Mouse (Mus musculus) mature B cell (primary cell): ENCODE measurements around the gene Svs6.
"Not testable (repeated sequence)": the region's sequence is repeated elsewhere in the genome, so short reads cannot be mapped to it uniquely, and the experiment has no call there.

Source experiments
- in situ Hi-C: fragments of 300-500 bp; cut with MboI; formaldehyde crosslinking; loops from 2 replicates; pipeline ENCODE4 v1.14.3; 2019

Svs6 gene

DNA sequence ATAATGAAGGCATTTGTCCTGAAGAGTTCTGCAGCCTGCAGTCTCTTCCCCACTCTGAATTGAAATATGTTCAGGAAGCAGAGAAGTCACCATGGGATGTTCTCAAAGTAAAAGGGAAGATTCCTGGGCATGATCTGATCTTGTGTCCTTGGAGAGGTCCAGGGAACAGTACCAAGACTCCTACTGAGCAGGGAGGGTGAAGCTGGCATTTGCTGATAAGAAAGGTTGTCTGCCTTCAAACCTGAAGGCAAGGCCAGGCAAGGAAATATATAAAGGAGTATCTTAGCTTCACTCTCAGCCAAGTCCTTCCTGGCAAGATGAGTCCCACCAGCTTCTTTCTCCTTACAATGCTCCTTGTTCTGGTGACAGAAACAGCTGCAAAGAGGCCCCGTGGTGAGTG, at the start of gene Svs6:
Gene Svs6 (plus strand): TSS at position 301 of the 400 bp plus-strand sequence.
- in situ Hi-C loops: not testable (repeated sequence)

DNA sequence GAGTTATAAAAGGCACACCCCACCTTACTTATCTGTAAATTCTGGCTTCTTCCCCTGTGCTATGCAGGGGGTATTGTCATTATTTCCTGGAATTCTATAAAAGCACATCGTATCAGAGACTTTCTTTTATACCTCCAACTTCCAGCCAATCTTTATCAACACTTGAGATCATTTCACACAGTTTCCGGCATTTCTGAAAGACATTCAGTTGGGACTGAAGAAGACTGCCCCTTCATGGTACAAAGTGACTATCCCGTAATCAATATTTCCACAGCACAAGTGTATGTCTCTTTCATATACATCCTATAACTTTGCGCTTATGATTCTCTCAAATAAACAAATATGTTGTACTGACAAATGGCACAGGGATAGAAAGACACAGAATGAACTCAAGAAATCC, 38.2 kb upstream of the Svs6 start, which contains the start of gene Svs4:
Gene Svs4 (minus strand): TSS at position 101 of the 400 bp plus-strand sequence.
- in situ Hi-C loops: no loop called here

DNA sequence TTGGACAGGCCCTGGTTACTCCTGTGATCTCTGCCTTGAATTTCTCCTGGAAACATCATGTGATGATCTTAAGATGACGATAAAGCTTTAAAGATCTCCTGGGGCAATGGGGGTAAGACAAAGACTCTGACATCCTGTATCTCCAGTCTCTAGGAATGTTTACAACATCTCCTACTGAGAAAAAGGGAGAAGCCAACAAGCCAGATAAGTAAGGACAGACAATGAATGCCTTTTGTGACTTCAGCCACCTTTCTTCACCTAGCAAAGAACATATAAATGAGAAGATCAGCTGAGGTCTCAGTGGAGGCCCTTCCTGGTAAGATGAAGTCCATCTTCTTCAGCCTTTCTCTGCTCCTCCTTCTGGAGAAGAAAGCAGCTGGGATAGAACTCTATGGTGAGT, 27.6 kb upstream of the Svs6 start, which contains the start of gene Svs3a:
Gene Svs3a (plus strand): TSS at position 301 of the 400 bp plus-strand sequence.
- in situ Hi-C loops: not testable (repeated sequence)

- in situ Hi-C loops: no loop called here
Measured at GRCm38 (mm10) chr2:164312599-164312998, 4.0 kb upstream of the Svs6 start.

DNA sequence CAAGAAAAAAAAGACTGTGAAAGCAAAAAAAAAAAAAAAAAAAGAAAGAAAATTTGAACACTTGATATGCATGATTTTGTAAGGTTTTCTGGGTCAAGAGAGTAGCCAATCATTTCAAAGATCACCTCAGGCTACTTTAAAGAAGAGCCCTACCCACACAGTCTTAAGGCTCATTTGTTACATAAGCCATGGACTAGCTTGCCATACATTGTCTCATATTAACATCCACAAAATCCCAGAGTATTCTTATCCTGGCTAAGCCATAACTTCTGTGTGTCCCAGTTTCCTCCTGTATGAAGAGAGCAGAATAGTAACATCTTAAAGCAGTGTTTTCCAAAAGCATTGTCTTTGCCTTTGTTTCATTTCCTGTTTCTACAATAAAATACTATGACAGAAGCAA, 1.1 kb upstream of the Svs6 start:
- in situ Hi-C loops: not testable (repeated sequence)

GRCm38 (mm10) chr2:164320983-164321382, 4.4 kb downstream of the Svs6 start:
- in situ Hi-C loops: no loop called here

DNA sequence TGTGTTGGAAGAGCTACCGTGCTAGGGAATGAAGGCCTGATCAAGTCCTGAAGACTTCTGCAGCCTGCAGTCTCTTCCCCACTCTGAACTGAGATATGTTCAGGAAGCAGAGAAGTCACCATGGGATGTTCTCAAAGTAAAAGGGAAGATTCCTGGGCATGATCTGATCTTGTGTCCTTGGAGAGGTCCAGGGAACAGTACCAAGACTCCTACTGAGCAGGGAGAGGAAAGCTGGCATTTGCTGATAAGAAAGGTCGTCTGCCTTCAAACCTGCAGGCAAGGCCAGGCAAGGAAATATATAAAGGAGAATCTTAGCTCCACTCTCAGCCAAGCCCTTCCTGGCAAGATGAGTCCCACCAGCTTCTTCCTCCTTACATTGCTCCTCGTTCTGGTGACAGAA, 15.9 kb downstream of the Svs6 start, which contains the start of gene Svs5:
Gene Svs5 (plus strand): TSS at position 301 of the 400 bp plus-strand sequence.
- in situ Hi-C loops: not testable (repeated sequence)

GRCm38 (mm10) chr2:164343732-164344131, 27.2 kb downstream of the Svs6 start:
- in situ Hi-C loops: not testable (repeated sequence)

DNA sequence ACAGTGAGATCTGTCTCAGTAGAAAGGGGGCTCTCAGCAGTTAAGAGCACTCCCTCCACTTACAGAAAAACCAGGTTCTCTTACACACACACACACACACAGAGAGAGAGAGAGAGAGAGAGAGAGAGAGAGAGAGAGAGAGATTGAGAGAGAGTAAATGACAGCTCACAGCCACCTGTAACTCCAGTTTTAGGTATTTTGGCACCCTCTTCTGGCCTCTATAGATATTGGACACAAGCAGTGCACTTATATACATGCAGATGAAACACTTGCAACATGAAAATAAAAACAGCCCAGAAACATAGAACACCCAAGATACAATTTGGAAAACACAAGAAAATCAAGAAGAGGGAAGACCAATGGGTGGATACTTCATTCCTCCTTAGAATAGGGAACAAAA, 31.1 kb downstream of the Svs6 start:
- in situ Hi-C loops: not testable (repeated sequence)

DNA sequence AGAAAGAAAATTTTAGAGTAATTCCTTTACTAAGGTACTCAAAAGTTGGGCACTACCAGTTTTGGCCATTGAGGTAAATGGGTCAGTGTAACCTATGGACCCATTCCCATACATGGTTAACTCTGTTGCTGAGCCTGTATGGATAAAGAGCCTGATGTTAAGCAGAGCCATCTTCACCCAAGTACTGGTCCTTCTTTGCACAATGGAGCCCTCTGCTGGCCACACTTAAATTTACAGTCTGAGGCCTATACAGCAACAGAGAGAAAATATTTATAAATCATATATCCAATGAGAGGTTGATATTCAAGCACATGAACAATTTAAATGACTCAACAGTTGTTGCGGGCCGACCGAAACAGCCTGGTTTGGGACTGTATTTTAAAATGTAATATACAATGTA, 32.4 kb downstream of the Svs6 start:
- in situ Hi-C loops: no loop called here

DNA sequence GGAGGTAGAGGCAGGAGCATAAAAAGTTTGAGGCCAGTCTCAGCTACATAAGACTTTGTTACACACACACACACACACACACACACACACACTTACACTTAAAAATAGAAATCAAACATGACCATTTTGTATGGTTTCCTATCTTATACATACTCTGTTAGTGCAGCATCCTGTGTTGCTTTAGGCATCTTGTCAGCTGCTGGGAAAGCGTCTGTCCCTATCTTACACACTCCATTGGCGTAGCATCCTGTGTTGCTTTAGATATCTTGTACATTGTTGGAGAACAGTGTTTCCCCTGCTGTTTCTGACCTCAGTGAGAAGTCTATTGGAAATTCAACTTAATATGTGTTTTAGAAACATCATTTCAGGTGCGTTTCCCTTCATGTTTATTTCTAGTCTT, 36.1 kb downstream of the Svs6 start:
- in situ Hi-C loops: no loop called here

DNA sequence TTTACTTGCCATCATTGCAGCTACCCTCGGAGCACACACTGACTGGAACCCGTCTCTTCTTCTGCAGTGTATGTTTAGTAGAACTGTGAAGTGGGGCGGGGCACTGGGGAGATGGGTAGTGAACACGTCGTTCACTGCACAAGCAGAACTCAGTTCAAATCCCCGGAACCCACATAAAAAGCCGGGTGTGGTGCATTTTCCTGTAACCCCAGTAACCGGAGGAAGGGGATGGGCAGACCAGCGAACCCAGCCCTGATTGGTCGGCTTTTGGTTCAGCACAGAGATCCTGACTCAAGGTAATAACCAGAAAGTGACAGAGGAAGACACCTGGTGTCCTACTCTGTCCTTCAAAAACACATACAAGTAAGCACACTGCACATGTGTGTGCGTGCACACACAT, 36.8 kb downstream of the Svs6 start:
- in situ Hi-C loops: no loop called here

GRCm38 (mm10) chr2:164356177-164356967, 39.8 kb downstream of the Svs6 start:
- in situ Hi-C loops: no loop called here

- in situ Hi-C loops: no loop called here
Measured at GRCm38 (mm10) chr2:164358373-164358772, 41.8 kb downstream of the Svs6 start.

- in situ Hi-C loops: no loop called here
Measured at GRCm38 (mm10) chr2:164359031-164359430, 42.5 kb downstream of the Svs6 start.

DNA sequence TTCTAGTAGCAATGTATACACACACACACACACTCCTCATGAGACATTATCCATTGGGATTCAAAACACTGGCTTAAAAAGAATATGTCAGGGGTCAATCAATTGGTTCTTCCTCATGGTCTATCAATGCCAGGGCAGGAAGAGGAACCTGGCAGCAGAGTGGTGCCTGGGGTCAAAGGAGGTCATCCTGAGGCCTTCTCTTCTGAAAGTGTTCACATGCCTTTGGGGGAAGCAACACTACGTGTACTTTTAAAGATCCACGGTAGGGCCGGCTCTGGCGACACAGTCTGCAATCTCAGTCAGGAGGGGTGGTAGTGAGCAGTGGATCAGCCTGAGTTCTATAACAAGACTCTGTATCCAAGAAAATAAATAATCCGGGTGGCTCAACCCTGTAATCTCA, 43.1 kb downstream of the Svs6 start:
- in situ Hi-C loops: no loop called here

DNA sequence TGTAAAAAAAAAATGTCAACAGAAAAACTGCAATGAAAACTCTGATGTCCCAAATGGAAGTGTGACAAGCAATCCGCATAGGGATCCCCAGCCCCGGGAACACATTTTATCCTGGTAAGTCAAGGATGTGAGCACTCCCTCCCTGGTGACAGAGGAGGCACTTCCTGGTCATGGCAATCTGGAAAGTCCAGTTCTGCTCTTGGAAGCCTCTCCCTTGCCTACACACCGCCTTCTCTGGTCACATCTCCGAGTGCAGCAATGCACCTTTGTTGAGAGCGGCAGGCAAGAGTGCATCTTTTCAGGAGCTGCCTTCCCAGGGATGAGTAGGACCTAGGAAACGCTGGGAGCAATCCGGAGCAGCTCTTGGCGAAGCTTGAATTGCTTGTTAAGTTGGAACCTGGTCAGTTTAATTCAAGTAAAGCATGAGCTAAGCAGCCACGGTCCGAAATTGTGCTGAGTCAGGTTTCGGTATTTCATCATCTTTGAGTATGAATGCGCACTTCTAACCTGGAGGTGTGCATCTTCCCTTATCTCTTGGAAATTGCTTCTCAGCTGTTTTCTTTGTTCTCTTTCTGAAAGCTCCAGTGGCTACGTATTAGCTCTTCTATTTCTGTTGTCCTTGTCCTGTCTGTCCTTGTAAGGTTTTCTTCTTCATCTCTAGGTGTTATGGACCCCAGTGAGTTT, 44.6 kb downstream of the Svs6 start:
- in situ Hi-C loops: no loop called here

- in situ Hi-C loops: no loop called here
Measured at GRCm38 (mm10) chr2:164366947-164367346, 50.4 kb downstream of the Svs6 start.
